Mouse (Mus musculus) hindbrain, embryonic 16.5 days (tissue): Measurements from ENCODE around the gene Rpl13a. TPM values are rescaled to one million over a fixed set of nuclear protein-coding genes. Genes with fewer than 3 reads are reported as not detected.

Experiments
- ATAC-seq: fragments of 200-750 bp; cut with Nextera tagmentation; 2 replicates; pipeline ENCODE4 v1.8.0; 2017; ENCODE audit warnings: moderate TSS enrichment, moderate library complexity
- H3K27ac ChIP-seq: fragments of 300-500 bp; sonication (generic); 2 replicates; pipeline ENCODE4 v1.5.1; 2014; ENCODE audit warnings: low read depth, mild to moderate bottlenecking, control low read depth, low read length, moderate library complexity
- H3K27me3 ChIP-seq: fragments of 300-500 bp; sonication (generic); replicated peaks from 2 replicates; pipeline ENCODE4 v1.6.1; 2014; ENCODE audit warnings: low read length; ENCODE audit not compliant: control insufficient read depth, insufficient read depth
- H3K36me3 ChIP-seq: fragments of 300-500 bp; sonication (generic); 2 replicates; pipeline ENCODE4 v1.6.1; 2014; ENCODE audit warnings: mild to moderate bottlenecking, low read length, moderate library complexity, mixed read lengths; ENCODE audit not compliant: control insufficient read depth, insufficient read depth
- H3K4me1 ChIP-seq: fragments of 300-500 bp; sonication (generic); 2 replicates; pipeline ENCODE4 v1.6.1; 2014; ENCODE audit warnings: low read depth, low read length; ENCODE audit not compliant: control insufficient read depth, insufficient read depth
- H3K4me2 ChIP-seq: fragments of 300-500 bp; sonication (generic); 2 replicates; pipeline ENCODE4 v1.6.1; 2014; ENCODE audit warnings: mild to moderate bottlenecking, low read length, control low read depth, moderate library complexity
- H3K4me3 ChIP-seq: fragments of 300-500 bp; sonication (generic); 2 replicates; pipeline ENCODE4 v1.5.1; 2014; ENCODE audit warnings: mild to moderate bottlenecking, low read length, control low read depth, moderate library complexity
- H3K9ac ChIP-seq: fragments of 300-500 bp; sonication (generic); 2 replicates; pipeline ENCODE4 v1.6.1; 2014; ENCODE audit warnings: low read depth, mild to moderate bottlenecking, control low read depth, low read length, moderate library complexity
- H3K9me3 ChIP-seq: fragments of 300-500 bp; sonication (generic); 2 replicates; pipeline ENCODE4 v1.6.1; 2014; ENCODE audit warnings: mild to moderate bottlenecking, low read length, moderate library complexity; ENCODE audit not compliant: control insufficient read depth
- WGBS: fragments of 180-500 bp; shearing (Covaris S2); extraction: QIAGEN DNeasy Blood & Tissue Kit; methylation state at CpG from one replicate; pipeline ENCODE4 v1.1.7; 2014; 5-methylcytosine and 5-hydroxymethylcytosine counted together
- polyA plus RNA-seq: library from polyadenylated mRNA; unstranded; fragments of >200 nt; fragmentation: Nextera tagmentation; extraction: Ambion mirVana; gene quantifications from 2 replicates; pipeline ENCODE4 v1.2.1, GENCODE M21; 2015

The Rpl13a gene
- polyA plus RNA-seq, 1 experiment from 2014 or later = 622 TPM

GRCm38 (mm10) chr7:45141914-45142313, 13.4 kb upstream of the Rpl13a start:
- Histone ChIP-seq H3K4me2 (no peak overlapping the region), H3K27ac (no peak overlapping the region), H3K27me3 (no peaks in the 10 kb centered on the region), H3K36me3 (no peaks in the 10 kb centered on the region), H3K9me3 (no peaks in the 10 kb centered on the region), H3K9ac (no peak overlapping the region), H3K4me1 (no peaks in the 10 kb centered on the region), H3K4me3 (no peak overlapping the region)
- ATAC-seq = no peak
- whole genome bisulfite sequencing = 94% methylated on average over 5 of the region's 5 CpGs

DNA sequence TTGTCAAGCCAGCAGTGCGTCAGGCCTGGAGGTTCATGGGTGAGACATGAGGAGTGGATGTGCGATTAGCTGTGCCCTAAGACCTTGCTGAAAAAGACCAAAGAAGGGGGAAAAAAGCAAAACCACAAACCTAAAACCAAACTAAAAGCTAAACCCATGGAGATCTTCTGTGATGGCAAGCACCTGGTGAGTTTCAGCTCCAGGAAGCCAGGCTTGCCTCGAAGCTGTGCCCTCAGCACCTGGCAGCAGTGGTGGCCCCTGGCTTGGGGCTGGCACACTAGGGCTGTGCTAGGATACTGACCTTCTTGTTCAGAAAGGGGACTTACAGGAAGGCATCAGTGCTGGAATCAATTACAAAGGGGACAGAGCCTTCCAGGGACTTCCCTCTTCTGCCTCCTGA, 12.8 kb upstream of the Rpl13a start:
- Histone ChIP-seq H3K4me2 (no peak overlapping the region), H3K9me3 (no peaks in the 10 kb centered on the region), H3K36me3 (no peaks in the 10 kb centered on the region), H3K4me3 (no peak overlapping the region), H3K27ac (no peak overlapping the region), H3K9ac (no peak overlapping the region), H3K4me1 (no peaks in the 10 kb centered on the region), H3K27me3 (no peaks in the 10 kb centered on the region)
- 87% methylated on average over 3 of the region's 3 CpGs for WGBS
- no peak for ATAC-seq

DNA sequence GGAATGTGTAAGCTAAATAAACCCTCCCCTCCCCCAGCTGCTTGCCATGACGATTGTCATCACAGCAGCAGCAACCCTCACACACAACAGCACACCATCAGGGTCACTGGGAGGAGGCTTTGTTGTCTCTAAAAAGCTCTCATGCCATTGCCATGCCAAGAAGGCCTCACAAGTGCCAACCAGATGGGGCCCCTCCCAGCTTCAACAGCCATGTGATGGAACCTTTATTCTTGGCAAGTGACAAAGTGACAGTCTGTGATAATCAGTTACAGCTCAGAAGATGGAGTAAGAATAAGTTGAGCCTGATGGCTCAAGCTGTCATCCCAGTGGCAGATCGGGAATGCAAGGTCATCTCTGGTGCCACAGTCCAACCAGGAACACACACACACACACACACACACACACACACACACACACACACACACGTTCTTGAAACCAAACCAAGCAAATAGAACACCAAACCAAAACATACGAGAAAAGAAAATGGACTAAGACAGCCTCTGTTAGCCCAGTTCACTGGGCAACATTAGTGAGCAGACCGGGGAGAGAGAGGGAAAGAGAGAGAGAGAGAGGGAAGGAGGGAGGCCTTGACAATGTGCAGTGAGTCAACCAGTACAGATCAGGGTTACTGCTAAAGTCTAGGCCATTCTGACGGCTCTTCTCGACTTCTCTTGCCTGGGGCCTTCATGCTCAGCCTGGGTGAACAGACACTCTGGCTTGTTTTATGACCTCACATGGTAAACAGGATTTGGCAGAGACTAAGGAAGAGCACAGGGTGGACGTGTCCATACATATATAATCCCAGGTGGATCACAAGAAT, 11.6 kb upstream of the Rpl13a start:
- no peaks in the 10 kb centered on the region for H3K36me3 ChIP-seq
- no peak overlapping the region; the same call in 1 of the 2 replicates for H3K9ac ChIP-seq
- H3K9me3 ChIP-seq = no peaks in the 10 kb centered on the region
- H3K4me2 ChIP-seq = no peak overlapping the region
- no peak overlapping the region for H3K4me3 ChIP-seq
- H3K27me3 ChIP-seq = no peaks in the 10 kb centered on the region
- no peaks in the 10 kb centered on the region for H3K4me1 ChIP-seq
- WGBS = 77% methylated on average over 8 of the region's 8 CpGs
- H3K27ac ChIP-seq = no peak overlapping the region
- no peak for ATAC-seq

DNA sequence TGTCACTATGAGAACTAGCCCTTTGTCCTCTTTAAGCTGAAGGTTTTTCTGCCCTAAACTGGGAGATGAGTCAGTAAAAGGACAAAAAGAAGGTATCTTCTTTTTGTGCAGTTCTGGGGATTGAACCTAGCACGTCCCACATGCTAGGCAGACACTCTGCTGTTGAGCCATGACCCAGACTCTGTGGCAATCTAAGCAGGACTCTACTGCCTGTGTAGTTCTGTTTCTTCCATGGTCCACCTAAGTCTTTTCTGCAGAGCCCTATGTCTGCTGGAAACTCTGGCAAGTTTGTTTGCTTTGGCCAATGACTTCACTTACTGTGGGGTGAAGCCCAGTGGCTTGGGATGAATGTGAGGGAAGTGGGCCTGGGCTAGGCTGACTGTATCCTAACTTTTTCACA, 9.8 kb upstream of the Rpl13a start:
- H3K36me3 ChIP-seq = no peaks in the 10 kb centered on the region
- ATAC-seq = no peak
- WGBS = 95% methylated on average over 1 of the region's 1 CpGs

GRCm38 (mm10) chr7:45137171-45138006, 8.8 kb upstream of the Rpl13a start:
- Histone ChIP-seq H3K4me2 (no peak overlapping the region), H3K36me3 (no peaks in the 10 kb centered on the region), H3K27me3 (no peaks in the 10 kb centered on the region), H3K9ac (no peak overlapping the region), H3K9me3 (no peaks in the 10 kb centered on the region), H3K4me3 (no peak overlapping the region), H3K27ac (no peak overlapping the region), H3K4me1 (no peaks in the 10 kb centered on the region)
- WGBS = 86% methylated on average over 12 of the region's 12 CpGs
- ATAC-seq = no peak

More for the DNA sequence above, 9.8 kb upstream of the Rpl13a start:
- no peaks in the 10 kb centered on the region for H3K27me3 ChIP-seq
- H3K4me1 ChIP-seq = no peaks in the 10 kb centered on the region
- H3K4me2 ChIP-seq = no peak overlapping the region
- no peak overlapping the region for H3K9ac ChIP-seq
- no peak overlapping the region for H3K4me3 ChIP-seq
- no peaks in the 10 kb centered on the region for H3K9me3 ChIP-seq
- H3K27ac ChIP-seq = no peak overlapping the region

- Histone ChIP-seq H3K9me3 (no peaks in the 10 kb centered on the region), H3K4me1 (no peaks in the 10 kb centered on the region), H3K4me2 (peak within 1 kb of the TSS; percentile 63), H3K27me3 (no peaks in the 10 kb centered on the region), H3K36me3 (no peaks in the 10 kb centered on the region), H3K9ac (peak within 1 kb of the TSS; percentile 65), H3K4me3 (peak within 1 kb of the TSS; percentile 37), H3K27ac (no peak within 1 kb of the TSS)
- peak; percentile 78 for ATAC-seq
- 3% methylated on average over 28 of the region's 29 CpGs for WGBS
These were observed 7.5 kb upstream of the Rpl13a start, which contains the start of the genes Gm45713 and Flt3l for GRCm38 (mm10) chr7:45135993-45136567. Gm45713 (minus strand) TSS chr7:45136231. Flt3l (minus strand) TSS chr7:45136432.

DNA sequence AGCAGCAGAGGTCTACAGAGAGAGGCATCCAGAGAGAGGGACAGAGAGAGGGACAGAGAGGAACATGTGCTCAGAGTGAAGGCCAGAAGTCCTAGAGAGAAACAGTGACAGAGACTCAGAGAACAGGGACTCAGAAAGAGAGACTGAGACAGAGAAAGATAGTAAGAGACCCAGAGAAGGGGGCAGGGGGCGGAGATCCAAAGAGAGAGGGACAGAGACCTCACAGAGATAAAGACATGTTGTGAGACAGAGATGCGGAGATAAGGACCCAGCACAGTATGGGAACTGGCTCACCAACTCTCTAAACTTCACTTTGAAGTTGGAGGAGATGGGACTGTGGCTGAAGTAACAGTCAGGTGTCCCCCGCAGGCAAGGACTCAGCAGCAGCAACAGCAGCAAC, 6.8 kb upstream of the Rpl13a start:
- Histone ChIP-seq H3K27me3 (no peaks in the 10 kb centered on the region), H3K4me1 (no peaks in the 10 kb centered on the region), H3K36me3 (no peaks in the 10 kb centered on the region), H3K27ac (no peak overlapping the region), H3K9me3 (no peaks in the 10 kb centered on the region), H3K4me3 (no peak overlapping the region; the same call in 1 of the 2 replicates), H3K4me2 (no peak overlapping the region; the same call in none of the 2 replicates), H3K9ac (no peak overlapping the region)
- no peak for ATAC-seq
- WGBS = 73% methylated on average over 3 of the region's 3 CpGs

DNA sequence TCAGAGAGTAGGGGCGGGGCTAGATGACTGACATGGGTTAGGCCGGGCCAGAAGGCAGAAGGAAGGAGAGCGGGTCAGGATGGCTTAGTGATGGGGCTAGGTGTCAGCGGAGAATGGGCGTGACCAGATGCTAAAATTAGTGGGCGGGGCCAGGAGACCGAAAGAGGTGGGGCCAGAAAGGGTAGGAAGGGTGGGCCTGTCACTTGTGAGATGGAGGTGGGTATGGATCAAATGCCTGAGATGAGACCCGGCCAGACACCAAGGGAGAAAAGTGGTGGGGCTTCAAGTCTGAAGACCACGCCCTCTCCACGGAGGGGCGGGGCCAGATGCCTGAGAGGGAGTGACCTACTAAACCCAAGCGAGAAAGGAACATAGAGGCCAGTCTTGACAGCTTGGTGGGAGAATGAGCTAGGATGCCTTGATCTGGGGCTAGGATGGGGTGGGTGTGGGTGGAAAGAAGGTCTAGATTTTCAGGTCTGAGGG, 6.0 kb upstream of the Rpl13a start:
- H3K4me1 ChIP-seq = peaks cover 5% of the 10 kb centered on the region
- H3K27me3 ChIP-seq = no peaks in the 10 kb centered on the region
- no peaks in the 10 kb centered on the region for H3K9me3 ChIP-seq
- no peaks in the 10 kb centered on the region for H3K36me3 ChIP-seq
- no peak overlapping the region for H3K9ac ChIP-seq
- no peak overlapping the region for H3K4me3 ChIP-seq
- H3K4me2 ChIP-seq = no peak overlapping the region
- 14% methylated on average over 12 of the region's 12 CpGs for WGBS
- no peak for ATAC-seq
- H3K27ac ChIP-seq = no peak overlapping the region
